Mouse (Mus musculus): Measurements from ENCODE around the gene Agbl5.

DNA sequence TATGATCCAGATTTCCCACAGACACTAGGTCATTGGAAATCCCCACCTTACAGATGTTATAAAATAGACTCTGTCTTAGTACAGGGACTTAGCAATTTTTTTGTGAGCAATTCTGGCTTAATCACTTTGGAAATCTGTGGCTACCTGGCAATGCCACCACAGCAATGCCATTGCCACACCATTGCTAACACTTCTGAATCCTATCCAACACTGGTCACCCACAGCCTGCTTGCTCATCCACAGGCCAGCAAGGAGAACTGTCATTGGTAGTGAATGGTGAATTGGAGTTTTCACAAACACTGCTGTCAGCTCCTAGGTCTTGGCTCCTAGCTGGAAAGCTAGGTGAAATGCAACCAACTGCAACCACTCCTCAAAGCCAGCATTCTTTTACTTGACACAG, 22.0 kb downstream of the Agbl5 start:
- TF ChIP-seq CTCF (conservative IDR thresholded peaks at IDR 0.05; ENCODE audit: low read length): no peak
- TF ChIP-seq NANOG (IDR thresholded peaks at IDR 0.05; ENCODE audit: borderline replicate concordance, low read length): no peak

All from E14TG2a.4 (cell line).